Mouse (Mus musculus) heart, embryonic 16.5 days (tissue): ENCODE results near the gene Gm572. TPM values are rescaled to one million over a fixed set of nuclear protein-coding genes. Genes with fewer than 3 reads are reported as not detected.
A peak's percentile ranks its signal among the peaks of the same experiment; 100 is the strongest.

Source experiments
- ATAC-seq: fragments of 200-750 bp; cut with Nextera tagmentation; replicated peaks from 2 replicates; pipeline ENCODE4 v1.8.0; 2017; ENCODE audit warnings: moderate number of reproducible peaks; ENCODE audit not compliant: insufficient read depth, low FRiP score; ENCODE audit errors: extremely low read depth
- H3K27ac ChIP-seq: fragments of 300-500 bp; sonication (generic); 2 replicates; pipeline ENCODE4 v1.5.1; 2014; ENCODE audit warnings: mild to moderate bottlenecking, low read length, control low read depth, moderate library complexity
- H3K27me3 ChIP-seq: fragments of 300-500 bp; sonication (generic); 2 replicates; pipeline ENCODE4 v1.6.1; 2014; ENCODE audit warnings: low read length, mixed read lengths; ENCODE audit not compliant: control insufficient read depth, insufficient read depth
- H3K36me3 ChIP-seq: fragments of 300-500 bp; sonication (generic); 2 replicates; pipeline ENCODE4 v1.6.1; 2014; ENCODE audit not compliant: control insufficient read depth, insufficient read depth
- H3K4me1 ChIP-seq: fragments of 300-500 bp; sonication (generic); 2 replicates; pipeline ENCODE4 v1.6.1; 2014; ENCODE audit warnings: low read length, mixed read lengths; ENCODE audit not compliant: control insufficient read depth, insufficient read depth
- H3K4me2 ChIP-seq: fragments of 300-500 bp; sonication (generic); 2 replicates; pipeline ENCODE4 v1.6.1; 2014; ENCODE audit warnings: low read depth, mild to moderate bottlenecking, control low read depth, low read length
- H3K4me3 ChIP-seq: fragments of 300-500 bp; sonication (generic); 2 replicates; pipeline ENCODE4 v1.5.1; 2014; ENCODE audit warnings: mild to moderate bottlenecking, control low read depth, low read length
- H3K9ac ChIP-seq: fragments of 300-500 bp; sonication (generic); 2 replicates; pipeline ENCODE4 v1.6.1; 2014; ENCODE audit warnings: low read length, control low read depth
- H3K9me3 ChIP-seq: fragments of 300-500 bp; sonication (generic); replicated peaks from 2 replicates; pipeline ENCODE4 v1.6.1; 2016; ENCODE audit warnings: low read length; ENCODE audit not compliant: control insufficient read depth
- WGBS: fragments of 180-500 bp; shearing (Covaris S2); extraction: QIAGEN DNeasy Blood & Tissue Kit; methylation state at CpG from one replicate; pipeline ENCODE4 v1.1.7; 2014; 5-methylcytosine and 5-hydroxymethylcytosine counted together
- polyA plus RNA-seq: library from polyadenylated mRNA; unstranded; fragments of >200 nt; fragmentation: Nextera tagmentation; extraction: Ambion mirVana; gene quantifications from 2 replicates; pipeline ENCODE4 v1.2.1, GENCODE M21; 2015

Gene Gm572
- 0.11 and 0.41 TPM in 2 replicates for polyA plus RNA-seq

DNA sequence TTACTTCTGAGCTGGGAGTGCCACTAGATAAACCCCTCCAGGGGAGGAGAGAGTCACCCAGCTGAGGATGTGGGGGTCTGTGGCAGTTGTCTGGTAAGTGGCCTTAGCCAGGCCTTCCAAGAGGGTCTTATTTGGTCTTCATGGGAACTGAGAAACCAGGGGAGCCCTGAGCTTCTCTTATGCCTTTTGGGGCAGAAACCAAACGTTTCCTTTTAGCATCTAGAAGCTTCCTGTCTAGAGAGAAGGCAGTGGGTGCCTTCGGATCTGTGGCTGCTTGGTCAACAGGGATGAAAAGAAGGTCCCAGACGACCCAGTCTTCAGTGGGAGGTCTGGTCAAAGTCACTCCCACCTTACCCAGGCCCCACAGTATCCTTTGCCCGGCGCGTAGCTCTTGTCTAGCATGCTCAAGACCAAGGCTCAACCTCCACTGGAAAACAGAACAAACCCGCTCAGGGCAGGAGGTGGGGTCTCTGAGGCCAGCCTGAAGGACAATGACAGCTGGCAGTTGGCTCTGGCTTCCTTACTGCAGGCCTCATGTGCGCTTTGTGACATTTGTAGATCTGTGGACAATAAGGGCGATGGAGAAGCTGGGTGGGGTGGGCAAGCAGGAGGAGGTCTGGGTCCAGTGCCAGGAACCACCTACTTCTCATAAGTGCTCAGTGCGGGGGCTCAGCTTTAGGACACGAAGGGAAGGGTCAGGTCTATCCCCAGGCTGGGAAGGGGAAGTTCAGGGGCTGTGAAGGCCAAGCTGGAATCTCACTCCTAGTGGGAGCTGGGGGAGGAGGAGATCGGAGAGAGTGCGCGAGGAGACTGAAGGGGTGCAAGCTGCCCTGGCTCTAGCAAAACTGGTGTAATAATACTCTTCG, at the start of gene Gm572:
Gm572 (plus strand) TSS at position 27 of the 866 bp plus-strand sequence.
- peak within 1 kb of the TSS; percentile 50 for H3K4me2 ChIP-seq
- peak within 1 kb of the TSS; percentile 29 for H3K4me3 ChIP-seq
- H3K27me3 ChIP-seq, result no peaks in the 10 kb centered on the region
- H3K36me3 ChIP-seq, result no peaks in the 10 kb centered on the region
- no peaks in the 10 kb centered on the region for H3K9me3 ChIP-seq
- 0 out of 2 replicates have a peak, but pooled peaks have one; percentile 21 for ATAC-seq
- H3K4me1 ChIP-seq, result peaks cover 10% of the 10 kb centered on the region
- H3K9ac ChIP-seq, result peak within 1 kb of the TSS; percentile 45; the same call in 1 of the 2 replicates
- H3K27ac ChIP-seq, result 0 out of 2 replicates have a peak within 1 kb of the TSS, but pooled peaks have one; percentile 21
- WGBS, result 54% methylated on average over 15 of the region's 15 CpGs

- H3K4me1 ChIP-seq, result peaks cover 18% of the 10 kb centered on the region
- no peak overlapping the region for H3K4me3 ChIP-seq
- no peaks in the 10 kb centered on the region for H3K9me3 ChIP-seq
- 89% methylated on average over 11 of the region's 11 CpGs for WGBS
- H3K27ac ChIP-seq, result no peak overlapping the region
- no peak overlapping the region for H3K4me2 ChIP-seq
- H3K36me3 ChIP-seq, result peaks cover 43% of the 10 kb centered on the region
- no peak overlapping the region for H3K9ac ChIP-seq
- ATAC-seq, result no peak
- no peaks in the 10 kb centered on the region for H3K27me3 ChIP-seq
These were observed 49.1 kb upstream of the Gm572 start for GRCm38 (mm10) chr4:148593996-148594395.

DNA sequence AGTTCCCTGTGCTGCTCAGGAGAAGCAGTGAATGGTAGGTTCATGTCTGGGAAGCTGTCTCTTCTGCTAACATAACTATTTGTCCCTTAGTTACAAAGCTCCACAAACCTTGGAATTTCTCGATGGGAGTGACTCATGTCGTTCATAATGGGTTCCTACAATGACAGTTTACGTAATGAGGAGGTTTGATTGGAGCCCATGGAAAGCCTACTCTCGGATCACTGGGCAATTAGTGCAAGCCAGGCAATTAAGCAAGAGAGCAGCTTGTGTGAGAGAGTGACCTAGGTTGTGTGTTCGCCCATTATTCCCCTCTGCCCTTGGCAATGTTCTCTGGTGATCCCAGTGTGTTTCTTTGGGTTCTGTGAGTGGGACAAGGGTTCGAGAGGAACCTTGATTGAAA, 47.2 kb upstream of the Gm572 start:
- no peaks in the 10 kb centered on the region for H3K27me3 ChIP-seq
- no peak overlapping the region for H3K27ac ChIP-seq
- no peak overlapping the region for H3K4me2 ChIP-seq
- no peak for ATAC-seq
- peaks cover 43% of the 10 kb centered on the region for H3K36me3 ChIP-seq
- H3K9me3 ChIP-seq, result no peaks in the 10 kb centered on the region
- no peak overlapping the region for H3K9ac ChIP-seq
- peaks cover 13% of the 10 kb centered on the region for H3K4me1 ChIP-seq
- WGBS, result 87% methylated on average over 6 of the region's 6 CpGs
- no peak overlapping the region for H3K4me3 ChIP-seq

DNA sequence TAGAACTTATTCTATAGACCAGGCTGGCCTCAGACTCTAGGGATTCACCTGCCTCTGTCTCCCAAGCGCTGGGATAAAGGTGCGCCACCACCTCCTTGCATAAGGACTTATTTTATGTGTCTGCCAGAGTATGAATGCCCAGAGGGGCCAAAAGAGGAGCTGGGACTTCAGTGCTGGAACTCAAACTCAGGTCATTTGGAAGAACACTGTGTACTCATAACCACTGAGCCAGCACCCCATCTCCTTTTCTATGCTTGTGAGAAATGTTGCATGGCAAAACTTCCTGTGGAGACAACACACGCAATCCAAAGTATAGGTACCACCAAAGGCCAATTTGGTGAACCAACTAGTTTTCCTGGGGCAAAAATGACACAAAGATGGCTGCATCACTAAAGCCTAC, 46.4 kb upstream of the Gm572 start:
- H3K4me2 ChIP-seq, result no peak overlapping the region
- H3K4me3 ChIP-seq, result no peak overlapping the region
- ATAC-seq, result no peak
- no peak overlapping the region for H3K9ac ChIP-seq
- H3K27me3 ChIP-seq, result no peaks in the 10 kb centered on the region
- H3K27ac ChIP-seq, result no peak overlapping the region
- H3K36me3 ChIP-seq, result peaks cover 43% of the 10 kb centered on the region
- peaks cover 13% of the 10 kb centered on the region for H3K4me1 ChIP-seq
- no peaks in the 10 kb centered on the region for H3K9me3 ChIP-seq
- WGBS, result 100% methylated on average over 3 of the region's 3 CpGs

GRCm38 (mm10) chr4:148598826-148599225, 44.3 kb upstream of the Gm572 start:
- 91% methylated on average over 12 of the region's 12 CpGs for WGBS
- H3K27me3 ChIP-seq, result no peaks in the 10 kb centered on the region
- no peak overlapping the region for H3K27ac ChIP-seq
- ATAC-seq, result no peak
- H3K9me3 ChIP-seq, result no peaks in the 10 kb centered on the region
- no peak overlapping the region for H3K4me2 ChIP-seq
- no peaks in the 10 kb centered on the region for H3K4me1 ChIP-seq
- no peak overlapping the region for H3K4me3 ChIP-seq
- no peak overlapping the region for H3K9ac ChIP-seq
- H3K36me3 ChIP-seq, result peaks cover 40% of the 10 kb centered on the region

DNA sequence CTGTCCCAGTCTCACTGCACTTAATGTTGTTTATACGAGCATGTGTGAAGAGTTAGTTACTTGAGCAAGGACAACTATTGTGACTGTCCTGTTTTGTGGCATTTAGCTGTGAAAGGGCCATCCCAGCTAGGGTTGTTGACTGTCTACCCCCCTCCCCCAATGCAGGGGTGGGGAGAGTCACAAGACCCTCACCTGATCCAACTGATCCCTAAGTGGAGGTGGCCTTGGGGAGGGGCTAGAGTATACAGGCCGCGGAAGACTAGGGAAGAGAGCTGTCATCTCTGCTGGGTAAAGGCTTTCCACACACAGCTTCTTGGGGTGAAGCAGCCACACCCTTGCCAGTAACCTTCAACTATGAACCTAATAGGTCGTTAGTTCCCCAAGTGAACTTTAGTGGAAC, 42.8 kb upstream of the Gm572 start:
- Histone ChIP-seq H3K4me3 (no peak overlapping the region), H3K27me3 (no peaks in the 10 kb centered on the region), H3K9me3 (no peaks in the 10 kb centered on the region), H3K9ac (no peak overlapping the region), H3K36me3 (peaks cover 25% of the 10 kb centered on the region), H3K27ac (no peak overlapping the region), H3K4me1 (no peaks in the 10 kb centered on the region), H3K4me2 (no peak overlapping the region)
- WGBS, result 90% methylated on average over 4 of the region's 4 CpGs
- ATAC-seq, result no peak

DNA sequence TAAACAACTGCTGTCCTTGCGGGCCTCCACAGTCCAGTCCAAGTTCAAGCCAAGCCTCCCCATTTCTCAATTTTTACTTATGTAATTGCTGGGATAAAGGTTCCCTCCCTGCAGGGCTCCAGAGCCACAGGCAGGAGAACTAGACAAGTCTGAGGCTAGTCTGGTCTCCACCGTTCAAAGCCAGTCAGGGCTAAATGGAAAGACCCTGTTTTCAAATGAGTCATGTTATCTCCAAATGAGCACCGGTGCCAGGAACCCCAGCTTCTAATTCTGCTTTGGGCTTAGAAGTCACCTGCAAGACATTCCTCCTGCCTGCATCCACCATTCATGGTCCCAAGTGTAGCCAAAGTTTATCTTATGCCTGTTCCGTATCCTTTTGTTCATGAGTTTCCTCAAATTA, 41.2 kb upstream of the Gm572 start:
- Histone ChIP-seq H3K36me3 (peaks cover 12% of the 10 kb centered on the region), H3K4me1 (no peaks in the 10 kb centered on the region), H3K9me3 (no peaks in the 10 kb centered on the region), H3K27me3 (no peaks in the 10 kb centered on the region), H3K4me3 (no peak overlapping the region), H3K27ac (no peak overlapping the region), H3K4me2 (no peak overlapping the region), H3K9ac (no peak overlapping the region)
- ATAC-seq, result no peak
- 65% methylated on average over 4 of the region's 4 CpGs for WGBS

- H3K9ac ChIP-seq, result no peak within 1 kb of the TSS
- H3K4me2 ChIP-seq, result no peak within 1 kb of the TSS
- no peak within 1 kb of the TSS for H3K4me3 ChIP-seq
- 83% methylated on average over 14 of the region's 14 CpGs for WGBS
- no peaks in the 10 kb centered on the region for H3K27me3 ChIP-seq
- H3K27ac ChIP-seq, result no peak within 1 kb of the TSS
- no peak for ATAC-seq
- H3K36me3 ChIP-seq, result peaks cover 7% of the 10 kb centered on the region
- H3K4me1 ChIP-seq, result no peaks in the 10 kb centered on the region
- H3K9me3 ChIP-seq, result no peaks in the 10 kb centered on the region
These were observed 40.6 kb upstream of the Gm572 start, which contains the start of gene Masp2 for GRCm38 (mm10) chr4:148602357-148603120. TSS of gene Masp2 (plus strand) at chr4:148602554.
